In the genomic region with DNA sequence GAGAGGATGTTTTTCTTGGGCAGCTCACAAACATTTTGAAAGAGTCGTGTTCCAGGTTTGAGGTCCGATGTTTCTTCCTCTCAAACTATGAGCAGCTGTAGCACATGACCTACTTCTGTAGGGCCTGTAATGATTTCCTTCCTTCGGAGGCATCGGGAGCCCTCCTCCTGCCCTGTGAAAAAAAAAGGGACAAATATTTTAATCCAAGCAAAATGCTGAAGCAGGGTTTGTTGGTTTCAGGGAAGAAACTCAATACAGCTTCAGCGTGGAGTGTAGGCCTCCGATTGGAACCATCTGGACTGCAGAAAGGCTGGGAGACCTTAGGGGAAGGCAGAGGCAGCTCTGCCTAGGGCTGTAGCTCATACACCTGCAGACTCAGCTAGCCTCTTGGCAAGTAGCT, we compare ENCODE assay signal across 14 mouse cellular contexts.
DNase-seq lines count a peak whose midpoint lies in the region; ATAC-seq and TF ChIP-seq lines count a peak whose summit lies in the region.
"Had no signal": no experiment of that assay in that cellular context is flagged by ENCODE, and none has a peak within 500 bp of the region (broad histone marks: within the 10 kb centered on the region; RNA-seq: fewer than 3 reads in every experiment).

No protein-coding gene starts in this region.

- no peak overlapping the region for H3K4me3 ChIP-seq in intestine, embryonic 16.5 days (ENCODE audit: low read length)
- no peak overlapping the region for H3K4me3 ChIP-seq in intestine, embryonic 15.5 days (replicated peaks)
- peak overlapping the region; percentile 29 for H3K4me3 ChIP-seq in embryonic facial prominence, embryonic 10.5 days
- H3K4me3 ChIP-seq in limb, embryonic 13.5 days, result no peak overlapping the region
- no peak overlapping the region for H3K4me3 ChIP-seq in layer of hippocampus, adult 2 months
- H3K4me3 ChIP-seq in liver, embryonic 12.5 days, result no peak overlapping the region
- H3K4me3 ChIP-seq: gastrocnemius, adult 2 months; hindbrain, embryonic 12.5 days had no signal

- no peak overlapping the region for H3K4me2 ChIP-seq in intestine, embryonic 16.5 days (ENCODE audit: low read depth, low read length)
- H3K4me2 ChIP-seq in intestine, embryonic 15.5 days (replicated peaks), result no peak overlapping the region
- peak overlapping the region; percentile 41 for H3K4me2 ChIP-seq in limb, embryonic 13.5 days (replicated peaks)
- H3K4me2 ChIP-seq in liver, embryonic 12.5 days, result no peak overlapping the region
- H3K4me2 ChIP-seq: hindbrain, embryonic 12.5 days had no signal

- no peaks in the 10 kb centered on the region for H3K27me3 ChIP-seq in intestine, embryonic 16.5 days (replicated peaks; ENCODE audit: control insufficient read depth, insufficient read depth, low read length)
- no peaks in the 10 kb centered on the region for H3K27me3 ChIP-seq in intestine, embryonic 15.5 days (replicated peaks)
- H3K27me3 ChIP-seq in embryonic facial prominence, embryonic 10.5 days (replicated peaks; ENCODE audit: low read depth, poor library complexity, severe bottlenecking), result 0 out of 2 replicates have a peak, but pooled peaks cover 16% of the 10 kb centered on the region
- peaks cover 9% of the 10 kb centered on the region; the same call in 1 of the 2 replicates for H3K27me3 ChIP-seq in limb, embryonic 13.5 days
- peaks cover 5% of the 10 kb centered on the region; the same call in 1 of the 2 replicates for H3K27me3 ChIP-seq in liver, embryonic 12.5 days (replicated peaks)
- H3K27me3 ChIP-seq: hindbrain, embryonic 12.5 days had no signal

- 0 out of 2 replicates have a peak, but pooled peaks have one; percentile 13 for ATAC-seq in intestine, embryonic 16.5 days
- ATAC-seq in intestine, embryonic 15.5 days, result no peak
- ATAC-seq in limb, embryonic 13.5 days (ENCODE audit: low FRiP score, low read depth), result peak; percentile 79; the same call in 1 of the 2 replicates
- no peak for ATAC-seq in liver, embryonic 12.5 days
- ATAC-seq: activated CD4-positive, CD25-positive, alpha-beta regulatory T cell, adult 4 months; liver, postnatal 0 days had no signal

- 39% methylated on average over 6 of the region's 6 CpGs for WGBS in intestine, embryonic 16.5 days
- WGBS in intestine, embryonic 15.5 days, result 30% methylated on average over 6 of the region's 6 CpGs
- WGBS in embryonic facial prominence, embryonic 10.5 days, result 33% methylated on average over 6 of the region's 6 CpGs
- WGBS in limb, embryonic 13.5 days, result 9% methylated on average over 6 of the region's 6 CpGs
- WGBS in liver, embryonic 12.5 days (ENCODE audit: insufficient replicate concordance), result 45% methylated on average over 6 of the region's 6 CpGs

- no peaks in the 10 kb centered on the region for H3K36me3 ChIP-seq in intestine, embryonic 16.5 days (ENCODE audit: control insufficient read depth, insufficient read depth, low read length)
- no peaks in the 10 kb centered on the region for H3K36me3 ChIP-seq in intestine, embryonic 15.5 days
- no peaks in the 10 kb centered on the region for H3K36me3 ChIP-seq in embryonic facial prominence, embryonic 10.5 days (replicated peaks)
- H3K36me3 ChIP-seq in limb, embryonic 13.5 days, result no peaks in the 10 kb centered on the region
- H3K36me3 ChIP-seq in liver, embryonic 12.5 days, result no peaks in the 10 kb centered on the region
- H3K36me3 ChIP-seq: hindbrain, embryonic 12.5 days had no signal

- H3K4me1 ChIP-seq in intestine, embryonic 16.5 days (ENCODE audit: control insufficient read depth, insufficient read depth, low read length), result peaks cover 6% of the 10 kb centered on the region
- no peaks in the 10 kb centered on the region for H3K4me1 ChIP-seq in intestine, embryonic 15.5 days (replicated peaks)
- peaks cover 33% of the 10 kb centered on the region for H3K4me1 ChIP-seq in embryonic facial prominence, embryonic 10.5 days
- H3K4me1 ChIP-seq in limb, embryonic 13.5 days, result peaks cover 28% of the 10 kb centered on the region
- no peaks in the 10 kb centered on the region for H3K4me1 ChIP-seq in liver, embryonic 12.5 days

- TF ChIP-seq CTCF in layer of hippocampus, adult 2 months (conservative IDR thresholded peaks at IDR 0.05), result no peak

- H3K9ac ChIP-seq in intestine, embryonic 16.5 days (ENCODE audit: low read depth, low read length), result no peak overlapping the region
- H3K9ac ChIP-seq in intestine, embryonic 15.5 days, result no peak overlapping the region
- no peak overlapping the region for H3K9ac ChIP-seq in limb, embryonic 13.5 days
- H3K9ac ChIP-seq in liver, embryonic 12.5 days, result no peak overlapping the region
- H3K9ac ChIP-seq: hindbrain, embryonic 12.5 days; liver, postnatal 0 days had no signal

- H3K27ac ChIP-seq in intestine, embryonic 16.5 days (ENCODE audit: low read length), result no peak overlapping the region
- no peak overlapping the region for H3K27ac ChIP-seq in intestine, embryonic 15.5 days
- no peak overlapping the region; the same call in 1 of the 2 replicates for H3K27ac ChIP-seq in embryonic facial prominence, embryonic 10.5 days (replicated peaks)
- no peak overlapping the region for H3K27ac ChIP-seq in limb, embryonic 13.5 days
- no peak overlapping the region for H3K27ac ChIP-seq in layer of hippocampus, adult 2 months
- H3K27ac ChIP-seq in liver, embryonic 12.5 days, result no peak overlapping the region
- H3K27ac ChIP-seq: gastrocnemius, adult 2 months; hindbrain, embryonic 12.5 days had no signal

- no peaks in the 10 kb centered on the region for H3K9me3 ChIP-seq in intestine, embryonic 16.5 days (ENCODE audit: control insufficient read depth, low read length)
- H3K9me3 ChIP-seq in intestine, embryonic 15.5 days, result no peaks in the 10 kb centered on the region
- no peaks in the 10 kb centered on the region for H3K9me3 ChIP-seq in embryonic facial prominence, embryonic 10.5 days
- H3K9me3 ChIP-seq in limb, embryonic 13.5 days, result no peaks in the 10 kb centered on the region
- no peaks in the 10 kb centered on the region for H3K9me3 ChIP-seq in liver, embryonic 12.5 days (replicated peaks)
- H3K9me3 ChIP-seq: hindbrain, embryonic 12.5 days had no signal

- DNase-seq in embryo, embryonic 10 days (ENCODE audit: low spot score), result peak; percentile 56
- DNase-seq in embryonic facial prominence, embryonic 10.5 days (ENCODE audit: low spot score), result peak; percentile 80
- DNase-seq in layer of hippocampus, adult 2 months (ENCODE audit: low spot score in 2 of 2), result no peak
- no peak for DNase-seq in urinary bladder, adult 2 months (ENCODE audit: low spot score)
- DNase-seq: cerebellum, adult 9-10 months; gastrocnemius, adult 2 months; liver, postnatal 0 days; right cerebral cortex, postnatal 4 days had no signal

Comparison
In these comparisons a context has a peak if more than half of its experiments do, and no peak if none do; other contexts are left out.
1. ATAC-seq: peak in intestine, embryonic 16.5 days (single experiment) and limb, embryonic 13.5 days (single experiment); none in intestine, embryonic 15.5 days (single experiment) and liver, embryonic 12.5 days (single experiment).
2. DNase-seq: peak in embryo, embryonic 10 days (single experiment) and embryonic facial prominence, embryonic 10.5 days (single experiment); none in layer of hippocampus, adult 2 months (0 of 2) and urinary bladder, adult 2 months (single experiment).